Mouse (Mus musculus) T-cell, adult 2 months (primary cell): ENCODE results near the gene Otud7a.
"Not testable (repeated sequence)": the region's sequence is repeated elsewhere in the genome, so short reads cannot be mapped to it uniquely, and the experiment has no call there.

Experiments
- DNase-seq: peaks from one replicate; pipeline ENCODE4 v3.0.0; 2022; ENCODE audit warnings: low spot score

Otud7a gene

DNA sequence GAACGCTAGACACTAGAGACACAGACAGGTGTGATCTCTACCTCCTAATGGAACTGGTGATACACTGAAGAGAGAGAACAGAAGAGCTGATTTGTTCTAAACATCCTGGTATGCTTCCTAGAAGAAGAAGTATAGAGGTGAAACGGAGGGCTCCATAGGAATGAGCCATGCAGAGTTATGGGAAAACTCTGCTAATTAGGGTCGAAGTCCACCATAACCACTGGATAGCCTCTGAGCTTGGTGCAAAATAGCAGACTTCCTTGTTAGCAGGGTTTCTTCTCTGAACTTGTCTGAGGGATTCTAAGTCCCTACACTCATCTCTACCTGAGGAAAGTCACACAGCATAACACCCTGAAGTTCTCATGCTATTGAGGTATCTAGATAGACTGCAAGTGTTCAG, 114.4 kb downstream of the Otud7a start:
- no peak for DNase-seq

DNA sequence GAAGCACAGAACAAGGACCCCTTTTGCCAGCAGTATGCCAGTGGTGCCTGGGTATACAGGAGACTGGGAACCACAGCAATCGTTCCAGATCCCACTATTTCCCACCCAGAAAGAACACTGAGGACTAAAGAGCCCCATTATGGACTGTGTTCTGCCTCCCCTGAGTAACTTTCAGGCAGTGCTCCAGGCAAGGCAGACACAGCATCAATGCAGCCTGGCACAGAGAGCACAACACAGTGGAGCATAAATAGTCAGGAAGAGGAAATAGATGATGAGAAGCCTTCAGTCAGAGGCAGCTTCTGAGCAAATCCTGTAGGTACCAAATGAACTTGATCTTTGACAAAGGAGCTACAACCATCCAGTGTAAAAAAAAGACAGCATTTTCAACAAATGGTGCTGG, 115.1 kb downstream of the Otud7a start:
- DNase-seq = no peak

DNA sequence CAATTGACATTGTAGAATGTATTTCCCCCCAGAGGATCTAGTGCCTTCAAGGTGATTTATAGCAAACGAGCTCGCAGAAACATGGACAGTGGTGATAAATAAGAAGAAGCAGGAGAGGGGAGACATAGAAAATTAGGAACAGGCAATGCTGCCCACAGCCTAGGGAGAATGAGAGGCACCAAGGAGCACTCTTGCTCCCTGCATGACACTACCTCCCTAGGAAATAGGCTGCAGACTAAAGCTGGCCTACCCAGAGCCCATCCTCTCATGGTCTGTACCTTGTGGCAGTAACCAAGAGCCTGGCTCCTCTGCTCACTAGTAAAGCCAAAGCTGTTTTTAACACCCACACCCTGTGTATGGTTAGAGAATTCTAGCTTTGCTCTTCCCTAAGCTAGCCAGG, 138.8 kb downstream of the Otud7a start:
- no peak for DNase-seq

DNA sequence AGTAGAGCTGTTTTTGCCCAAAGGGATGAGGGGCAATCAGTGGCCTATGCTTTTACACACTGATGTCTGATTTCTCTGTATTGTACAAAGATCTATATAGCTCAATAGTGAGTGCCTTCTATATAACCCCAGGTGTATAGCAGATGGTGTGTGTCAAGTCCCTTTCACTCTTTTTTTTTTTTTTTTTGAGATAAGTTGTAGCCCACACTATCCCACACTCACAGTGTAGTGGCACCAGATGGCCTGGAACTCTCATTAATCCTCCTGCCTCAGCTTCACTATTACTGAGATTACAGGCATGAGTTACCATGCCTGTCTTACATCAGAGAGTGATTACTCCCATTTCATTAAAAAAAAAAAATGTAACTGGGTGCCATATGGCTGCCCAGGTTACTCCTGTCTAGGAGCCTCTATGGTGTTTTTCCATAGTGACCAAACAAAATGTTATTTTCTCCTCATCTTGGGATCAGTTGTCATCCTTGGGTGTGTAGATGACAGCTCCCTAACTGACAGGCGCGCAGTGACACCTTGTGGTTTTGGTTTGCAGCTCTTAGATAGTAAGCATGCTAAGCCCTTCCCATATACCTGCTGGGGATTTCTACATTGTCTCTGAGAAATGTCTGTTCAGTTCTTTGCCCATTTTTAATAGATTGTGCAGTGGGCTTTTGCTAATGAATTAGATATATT, 141.8 kb downstream of the Otud7a start:
- DNase-seq = no peak

DNA sequence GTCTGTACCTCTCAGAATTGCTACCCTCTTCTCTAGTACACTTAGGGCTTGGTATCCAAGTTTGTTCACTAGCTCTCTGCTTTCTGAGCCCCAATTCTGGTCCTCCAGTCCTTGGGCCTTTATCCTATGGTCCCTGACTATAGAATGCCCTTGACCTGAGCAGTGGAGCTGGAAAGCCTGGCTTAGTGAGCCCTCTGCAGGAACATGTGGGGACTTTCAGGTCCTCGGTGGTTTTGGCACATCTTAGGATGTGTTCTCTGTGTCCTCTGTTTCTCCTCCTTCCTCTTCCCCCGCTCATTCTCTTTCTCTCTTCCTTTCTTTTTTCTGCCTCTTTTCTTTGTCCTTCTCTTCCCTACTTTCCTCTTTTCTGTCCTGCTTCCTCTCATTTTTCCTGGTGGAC, 145.8 kb downstream of the Otud7a start:
- no peak for DNase-seq

DNA sequence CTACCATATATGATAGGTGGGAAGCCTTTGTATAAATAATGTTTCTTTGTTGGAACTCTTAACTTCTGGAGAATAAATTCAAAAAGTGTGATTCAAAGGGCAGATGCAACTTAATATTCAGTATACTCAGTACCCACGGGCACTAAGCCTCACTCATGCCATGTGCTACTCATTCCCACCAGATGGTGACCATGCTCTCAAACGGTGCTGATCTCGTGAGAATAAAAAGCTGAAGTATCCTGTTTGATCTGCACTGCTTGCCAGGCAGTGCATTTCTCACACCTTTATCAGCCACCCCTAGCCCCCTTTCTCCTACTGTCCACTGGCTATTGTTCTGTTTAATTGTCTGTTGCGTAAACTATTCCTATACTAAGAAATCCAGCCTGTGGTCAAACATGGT, 146.8 kb downstream of the Otud7a start:
- DNase-seq = no peak

DNA sequence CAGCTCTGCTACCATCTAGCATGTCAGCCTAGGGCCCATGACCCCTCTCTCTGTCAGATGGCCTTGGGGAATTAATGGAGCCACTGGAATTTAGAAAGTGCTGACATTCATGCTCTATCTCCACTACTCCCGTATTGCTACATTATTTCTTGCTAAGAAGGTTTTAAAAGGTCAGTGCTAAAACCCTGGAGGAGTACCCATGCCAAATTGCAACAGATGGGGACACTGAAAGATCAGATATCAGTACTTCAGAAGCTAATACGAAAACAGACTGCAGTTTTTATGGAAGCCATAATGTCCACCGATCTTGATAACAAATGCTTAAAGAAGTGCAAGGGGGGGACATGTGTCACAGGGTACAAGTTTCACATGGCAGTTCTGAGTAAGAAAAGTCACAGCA, 147.5 kb downstream of the Otud7a start:
- DNase-seq = no peak

DNA sequence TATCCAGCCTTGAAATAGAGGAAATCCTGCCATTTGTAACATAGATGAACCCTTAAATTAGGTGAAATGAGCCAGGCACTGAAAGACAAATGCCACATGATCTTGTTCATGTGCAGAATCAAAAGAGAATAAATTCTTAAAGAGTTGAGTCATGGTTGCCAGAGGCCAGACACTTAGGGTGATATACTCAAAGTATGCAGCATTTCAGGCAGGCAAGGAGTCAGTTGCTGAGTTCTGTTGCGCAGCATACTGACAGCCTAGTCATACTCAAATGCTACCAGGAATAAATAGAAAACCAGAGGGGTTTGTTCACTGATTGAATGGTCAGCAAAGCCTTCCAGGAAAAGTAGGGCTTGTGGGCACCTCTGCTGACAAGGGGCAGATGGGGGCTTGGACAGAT, 160.3 kb downstream of the Otud7a start:
- no peak for DNase-seq

DNA sequence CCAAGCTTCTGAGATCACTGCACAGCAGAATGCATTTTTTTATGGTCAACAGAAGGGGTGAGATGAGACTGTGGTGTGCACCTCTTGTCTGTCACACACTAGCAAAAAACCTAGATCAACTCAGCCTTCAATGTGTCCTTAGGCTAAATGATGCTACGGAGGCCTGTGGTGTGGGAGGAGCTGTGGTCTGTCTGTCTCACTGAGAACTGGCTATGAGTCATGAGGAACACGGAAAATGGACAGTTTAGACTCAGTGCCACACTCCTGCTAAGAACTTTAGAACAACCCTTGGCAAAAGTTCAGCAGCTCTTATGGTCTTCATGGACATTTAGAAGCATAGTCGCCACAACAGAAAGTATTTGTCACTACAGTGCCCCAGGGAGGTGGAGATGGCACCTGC, 172.5 kb downstream of the Otud7a start:
- no peak for DNase-seq

DNA sequence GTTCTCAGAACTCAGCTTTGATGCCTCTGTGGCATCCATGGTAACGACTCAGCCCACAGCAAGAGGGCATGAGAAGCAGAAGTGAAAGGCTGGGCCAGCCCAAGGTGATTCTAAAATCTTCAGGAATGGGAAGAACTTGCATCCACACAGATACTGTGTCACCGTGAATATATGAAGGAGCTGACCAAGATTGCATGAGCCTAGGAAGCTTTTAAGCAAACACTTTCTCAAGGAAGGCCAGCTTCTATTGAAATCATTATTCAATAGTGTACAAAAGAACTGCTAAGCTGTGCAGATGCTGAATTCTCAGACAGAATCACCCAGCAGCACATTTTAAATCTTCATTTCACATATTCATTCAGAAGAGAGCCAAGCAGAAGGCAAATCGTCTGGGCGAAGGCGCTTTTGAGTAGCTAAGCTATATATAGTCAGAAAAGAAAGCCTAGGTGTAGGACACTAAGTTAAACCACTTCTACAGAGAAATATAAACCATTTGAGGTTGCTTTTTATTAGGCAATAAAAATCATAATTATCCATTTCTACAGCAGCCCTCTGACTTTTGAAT, 176.3 kb downstream of the Otud7a start:
- no peak for DNase-seq

DNA sequence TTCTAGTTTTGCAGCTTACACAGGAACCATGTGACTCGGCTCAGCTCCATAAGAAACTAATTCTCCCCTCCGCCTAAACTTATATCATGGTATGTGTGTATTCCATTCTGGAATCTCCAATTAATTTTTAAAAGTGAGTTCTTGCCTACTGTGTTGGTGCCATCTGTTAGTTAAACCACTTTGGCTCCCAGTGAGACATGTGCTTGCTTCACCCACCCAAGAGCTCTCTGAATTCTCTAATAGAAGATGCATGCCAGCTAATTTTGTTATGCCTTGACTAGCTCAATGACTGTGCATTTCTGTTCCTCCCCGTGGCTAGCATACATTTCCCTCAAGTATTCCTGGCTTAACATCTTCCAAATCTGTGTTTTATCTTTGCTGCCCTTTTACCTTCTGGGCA, 193.1 kb downstream of the Otud7a start:
- no peak for DNase-seq

DNA sequence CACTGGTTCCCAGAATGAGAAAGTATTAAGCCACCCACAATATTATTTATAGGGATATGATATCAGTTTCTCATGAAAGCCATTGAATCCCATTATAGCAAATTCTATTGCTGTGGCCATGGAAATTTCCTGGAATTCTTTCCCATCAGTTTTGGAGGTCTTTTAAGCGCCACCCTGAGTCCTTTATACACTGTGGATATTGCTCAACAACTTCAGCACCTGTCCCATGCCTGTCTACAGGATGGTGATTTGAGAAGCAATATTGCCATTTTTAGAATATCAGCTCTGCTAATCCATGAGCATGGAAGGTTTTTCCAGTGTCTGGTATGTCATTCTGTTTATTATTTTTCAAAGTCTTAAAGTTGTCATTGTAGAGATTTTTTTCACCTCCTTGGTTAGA, 199.5 kb downstream of the Otud7a start:
- no peak for DNase-seq

DNA sequence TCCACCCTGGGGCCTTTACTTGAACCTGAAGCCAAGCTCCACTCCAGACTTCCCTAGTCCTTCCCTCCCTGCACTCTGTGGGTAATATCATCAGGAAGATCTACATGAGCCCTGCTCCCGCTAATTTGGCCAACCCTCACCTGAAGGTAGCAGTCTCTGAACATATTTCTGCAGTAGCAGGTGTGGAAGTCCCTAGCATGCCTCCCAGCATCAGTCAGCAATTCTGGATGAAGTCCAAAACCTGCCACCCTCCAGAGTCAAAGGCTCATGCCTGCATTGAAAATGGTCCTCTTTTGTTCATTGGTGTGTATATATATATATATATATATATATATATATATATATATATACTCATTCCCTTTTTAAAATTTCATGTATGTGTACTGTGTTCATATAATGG, 202.6 kb downstream of the Otud7a start:
- DNase-seq = no peak

DNA sequence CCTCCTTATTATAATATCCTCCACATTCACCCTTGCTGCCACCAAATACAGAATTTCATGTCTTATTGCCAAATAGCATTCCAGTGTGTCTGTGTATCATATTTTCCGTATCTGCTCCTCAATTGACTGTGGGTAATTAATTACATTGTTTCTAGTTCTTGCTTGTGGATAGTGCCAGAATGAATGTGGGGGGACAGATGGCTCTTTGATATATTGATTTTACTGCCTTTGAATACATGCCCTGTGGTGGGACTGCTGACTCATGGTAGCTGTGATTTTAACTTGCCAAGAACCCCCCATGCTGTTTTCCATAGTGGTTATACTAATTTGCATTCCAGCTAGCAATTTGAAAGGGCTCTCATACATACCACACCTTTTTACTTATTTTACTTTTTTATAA, 215.7 kb downstream of the Otud7a start:
- DNase-seq = no peak

DNA sequence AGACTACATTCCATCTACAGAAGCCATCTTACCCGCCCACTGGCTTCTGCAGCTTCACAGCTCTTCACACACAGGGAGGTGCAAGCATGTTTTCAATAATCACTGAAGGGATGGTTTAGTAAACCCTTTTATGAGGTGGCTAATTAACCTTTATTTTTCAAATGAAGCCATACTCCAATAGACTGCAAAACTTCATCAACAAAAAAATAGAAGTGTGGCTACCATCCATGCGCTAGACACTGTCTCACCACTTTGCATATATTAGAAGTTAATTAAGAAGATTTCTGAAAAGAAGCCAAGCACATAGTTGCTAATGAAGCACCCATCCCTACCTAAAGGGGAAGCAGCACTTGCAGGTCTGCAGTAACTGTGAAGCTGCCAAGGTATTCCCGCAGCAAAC, 218.2 kb downstream of the Otud7a start:
- DNase-seq = no peak

DNA sequence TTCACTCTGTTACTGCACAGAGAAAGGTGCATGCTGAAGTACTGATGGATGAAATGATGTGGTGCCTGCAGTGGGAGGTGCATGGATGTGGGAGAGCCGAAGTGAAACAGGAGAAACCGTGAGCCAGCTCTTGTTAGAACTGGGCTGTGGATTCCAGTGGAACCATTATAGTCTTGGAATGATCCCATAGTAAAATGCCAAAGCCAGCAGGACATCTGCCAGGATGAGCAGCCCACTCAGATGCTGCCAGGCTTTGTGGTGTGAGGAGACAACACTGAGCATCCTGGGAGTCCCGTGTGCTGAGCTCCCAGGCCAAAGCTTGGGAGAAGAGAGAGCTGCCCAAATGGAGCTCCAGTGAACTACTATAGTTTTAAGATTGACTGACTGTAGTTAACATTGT, 220.9 kb downstream of the Otud7a start:
- DNase-seq = no peak

DNA sequence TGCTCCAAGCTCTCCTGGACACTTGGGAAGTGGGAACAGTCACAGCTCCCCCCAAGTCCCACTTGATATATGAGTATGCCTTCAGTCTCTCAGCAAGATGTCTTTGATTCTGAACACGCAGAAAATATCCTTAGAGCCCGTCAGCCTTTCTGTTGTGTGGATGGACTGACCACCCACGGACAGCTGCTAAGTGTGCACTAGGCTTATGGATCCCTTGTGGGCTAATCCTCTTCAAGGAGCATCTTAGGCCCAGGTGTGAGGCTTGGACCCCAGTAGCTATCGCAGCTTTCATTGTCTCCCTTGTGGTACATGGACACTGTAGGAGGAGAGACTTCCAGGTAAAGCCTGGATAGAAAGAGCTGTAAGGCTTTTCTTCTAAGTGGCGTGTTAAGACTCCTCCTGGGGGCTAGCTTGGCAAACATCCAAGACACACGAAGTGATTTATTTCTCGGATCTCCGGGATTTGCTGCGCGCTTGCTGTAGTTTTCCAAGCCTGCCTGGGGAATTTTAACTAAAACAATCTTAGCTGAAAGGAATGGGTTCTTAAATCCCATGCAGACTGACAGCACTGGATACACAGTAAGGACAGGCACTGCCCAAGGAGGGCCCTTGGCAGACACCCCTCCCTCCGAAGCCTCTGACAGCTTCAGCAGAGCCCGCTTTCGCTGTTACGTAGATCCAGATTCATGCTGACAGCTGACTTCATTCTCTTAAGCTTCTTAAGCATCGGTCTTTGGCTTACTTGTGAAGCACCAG, 223.6 kb downstream of the Otud7a start:
- DNase-seq = no peak

DNA sequence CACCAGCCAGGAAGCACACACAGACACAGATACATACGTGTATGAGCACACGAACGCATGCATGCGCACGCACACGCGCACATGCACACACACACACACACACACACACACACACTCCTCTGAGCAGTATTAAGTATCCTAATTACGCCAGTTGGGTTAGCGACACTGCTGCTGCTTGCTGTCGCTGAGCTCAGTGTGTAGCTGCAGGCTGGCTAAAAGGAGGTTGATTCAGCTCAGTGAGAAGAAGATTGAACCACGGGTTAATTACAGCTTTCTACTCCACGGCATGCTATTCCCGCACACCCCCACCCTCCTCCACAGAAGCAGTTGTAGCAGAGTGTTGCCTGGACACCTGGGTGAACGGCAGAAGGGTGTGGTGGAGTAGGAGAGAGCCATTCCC, 224.4 kb downstream of the Otud7a start:
- DNase-seq = no peak

DNA sequence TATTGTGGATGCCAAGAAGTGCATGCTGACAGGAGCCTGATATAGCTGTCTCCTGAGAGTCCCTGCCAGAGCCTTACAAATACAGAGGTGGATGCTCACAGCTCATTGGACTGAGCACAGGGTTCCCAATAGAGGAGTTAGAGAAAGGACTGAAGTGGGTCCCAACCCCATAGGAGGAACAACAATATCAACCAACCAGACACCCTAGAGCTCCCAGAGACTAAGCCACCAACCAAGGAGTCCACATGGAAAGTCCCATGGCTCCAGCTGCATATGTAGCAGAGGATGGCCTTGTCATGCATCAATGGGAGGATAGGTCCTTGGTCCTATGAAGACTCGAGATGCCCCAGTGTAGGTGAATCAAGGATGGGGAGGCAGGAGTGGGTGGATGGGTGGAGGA, 226.4 kb downstream of the Otud7a start:
- DNase-seq = not testable (repeated sequence)

DNA sequence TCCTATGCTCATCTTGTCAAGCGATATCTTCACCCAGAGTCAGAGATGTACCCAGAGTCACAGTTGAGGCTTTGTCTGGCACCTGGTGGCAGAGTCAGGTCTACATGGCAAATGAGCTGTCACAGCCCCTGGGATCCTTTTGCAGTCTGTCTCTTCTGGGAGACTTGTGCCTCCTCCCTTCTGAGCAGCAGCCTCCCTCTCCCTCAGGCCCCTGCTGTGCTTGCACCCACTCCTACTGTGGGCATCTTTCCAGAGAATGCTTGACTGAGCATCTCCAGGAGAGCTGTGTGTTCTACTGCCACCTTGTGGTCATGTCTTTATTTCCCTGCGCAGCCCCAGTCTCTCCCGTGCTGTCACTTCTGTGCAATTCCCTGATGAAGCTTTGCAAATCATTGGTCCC, 227.4 kb downstream of the Otud7a start:
- no peak for DNase-seq

DNA sequence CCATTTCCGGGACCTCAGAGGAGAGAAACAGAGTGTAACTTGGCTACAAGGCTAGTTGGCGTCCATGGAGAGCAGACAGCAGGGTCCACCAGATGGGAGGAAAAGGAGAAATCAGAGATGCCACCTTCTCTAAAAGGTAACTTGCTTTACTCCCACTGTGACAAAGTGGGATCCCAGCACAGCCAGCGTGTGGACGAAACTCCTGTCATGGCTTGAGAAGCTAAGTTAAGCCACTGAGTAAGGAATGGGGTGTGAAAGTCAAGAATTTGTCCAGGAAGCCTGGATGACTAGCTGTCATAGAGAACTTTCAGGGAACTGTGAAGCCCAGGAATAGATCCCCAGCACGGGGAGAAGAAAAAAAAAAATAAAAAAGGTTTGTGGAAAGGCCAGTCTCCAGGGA, 232.1 kb downstream of the Otud7a start:
- no peak for DNase-seq

DNA sequence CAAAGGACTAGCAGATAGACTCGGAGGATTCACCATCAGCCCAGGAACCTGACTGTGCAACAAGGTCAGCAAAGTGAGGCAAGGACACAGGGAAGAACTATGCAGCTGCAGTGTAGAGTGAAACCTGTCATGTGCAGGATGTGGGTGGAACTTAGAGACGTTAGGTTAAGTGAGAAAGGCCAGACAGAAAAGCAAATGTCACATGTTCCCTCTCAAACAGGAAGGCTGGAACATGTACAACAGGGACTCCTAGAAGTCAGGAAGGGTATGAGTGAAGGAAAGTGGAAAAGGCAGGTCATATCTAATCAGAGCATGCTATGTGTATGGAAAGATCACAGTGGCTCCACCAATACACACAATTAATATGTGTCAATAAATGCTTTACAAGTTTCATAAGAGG, 232.6 kb downstream of the Otud7a start:
- no peak for DNase-seq

DNA sequence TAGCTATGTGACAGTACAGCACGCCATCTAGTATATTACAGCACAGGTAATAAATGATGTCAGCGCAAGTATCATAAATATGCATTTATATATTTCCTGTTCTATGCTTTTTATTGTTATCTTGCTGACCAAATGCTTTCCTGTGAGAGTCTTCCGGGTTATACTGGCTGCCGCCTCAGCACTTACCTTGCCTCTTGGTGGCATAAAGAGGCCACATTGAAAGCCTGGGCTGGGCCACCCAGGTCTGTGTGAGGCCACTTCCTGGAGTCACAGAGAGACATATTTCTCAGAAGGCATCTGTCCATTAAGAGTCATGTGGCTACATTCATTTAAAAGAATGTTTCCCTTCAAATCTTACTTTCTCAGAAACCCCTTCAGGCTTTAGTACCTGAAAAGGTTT, 242.5 kb downstream of the Otud7a start:
- DNase-seq = no peak

DNA sequence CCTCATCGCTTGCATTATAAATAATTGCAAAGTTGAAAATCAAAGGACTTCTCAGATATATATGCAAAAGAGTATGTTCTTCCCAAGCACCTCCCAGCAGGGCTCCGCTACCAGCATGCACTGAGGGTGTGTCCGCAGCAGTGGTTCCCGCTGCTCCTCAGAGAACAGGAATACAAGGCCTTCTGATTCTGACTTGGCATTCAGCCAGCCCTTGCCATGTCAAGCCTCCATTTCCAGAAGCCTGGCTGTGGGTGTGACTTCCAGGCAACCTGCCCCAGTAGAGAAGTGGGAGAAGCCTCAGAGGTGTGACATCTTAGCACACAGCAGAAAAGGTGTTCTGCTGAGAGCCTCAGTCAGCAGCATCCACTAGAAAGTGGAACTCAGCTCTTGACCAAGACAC, 253.4 kb downstream of the Otud7a start:
- no peak for DNase-seq
